Mouse (Mus musculus): Measurements from ENCODE around the gene Npm3. TPM values are rescaled to one million over a fixed set of nuclear protein-coding genes. Genes with fewer than 3 reads are reported as not detected.

Npm3 gene
- polyA plus RNA-seq, 1 experiment, result 1.3 TPM

- no peak for TF ChIP-seq TAL1 (IDR thresholded peaks at IDR 0.05; ENCODE audit: low read length)
- no peak for TF ChIP-seq GATA1 (IDR thresholded peaks at IDR 0.05; ENCODE audit: low read length)
- H3K9me3 ChIP-seq (ENCODE audit: control insufficient read depth, low read length), result no peaks in the 10 kb centered on the region
- peaks cover 49% of the 10 kb centered on the region for H3K4me1 ChIP-seq (ENCODE audit: control insufficient read depth)
- H3K36me3 ChIP-seq (ENCODE audit: control insufficient read depth), result no peaks in the 10 kb centered on the region; the same call in 1 of the 2 replicates
- H3K27me3 ChIP-seq (ENCODE audit: control insufficient read depth), result no peaks in the 10 kb centered on the region
- no peak overlapping the region for H3K4me3 ChIP-seq (replicated peaks)
Observed at GRCm38 (mm10) chr19:45788337-45788736, 38.9 kb upstream of the Npm3 start.

- Histone ChIP-seq H3K9me3 (ENCODE audit: control insufficient read depth, low read length) (no peaks in the 10 kb centered on the region), H3K4me1 (ENCODE audit: control insufficient read depth) (peaks cover 52% of the 10 kb centered on the region), H3K27me3 (ENCODE audit: control insufficient read depth) (no peaks in the 10 kb centered on the region), H3K36me3 (ENCODE audit: control insufficient read depth) (no peaks in the 10 kb centered on the region; the same call in 1 of the 2 replicates), H3K4me3 (replicated peaks) (no peak overlapping the region)
- TF ChIP-seq TAL1 (IDR thresholded peaks at IDR 0.05; ENCODE audit: low read length) (no peak), GATA1 (IDR thresholded peaks at IDR 0.05; ENCODE audit: low read length) (no peak)
Observed at GRCm38 (mm10) chr19:45787450-45787849, 38.1 kb upstream of the Npm3 start.

- Histone ChIP-seq H3K36me3 (ENCODE audit: control insufficient read depth) (peaks cover 13% of the 10 kb centered on the region), H3K27me3 (ENCODE audit: control insufficient read depth) (no peaks in the 10 kb centered on the region), H3K9me3 (ENCODE audit: control insufficient read depth, low read length) (no peaks in the 10 kb centered on the region), H3K4me3 (replicated peaks) (no peak overlapping the region), H3K4me1 (ENCODE audit: control insufficient read depth) (peaks cover 62% of the 10 kb centered on the region)
- no peak for TF ChIP-seq TAL1 (IDR thresholded peaks at IDR 0.05; ENCODE audit: low read length)
- TF ChIP-seq GATA1 (IDR thresholded peaks at IDR 0.05; ENCODE audit: low read length), result no peak
Observed at GRCm38 (mm10) chr19:45785470-45785869, 36.1 kb upstream of the Npm3 start.

GRCm38 (mm10) chr19:45783933-45784576 is 34.7 kb upstream of the Npm3 start:
- Histone ChIP-seq H3K36me3 (ENCODE audit: control insufficient read depth) (peaks cover 27% of the 10 kb centered on the region), H3K27me3 (ENCODE audit: control insufficient read depth) (no peaks in the 10 kb centered on the region), H3K4me1 (ENCODE audit: control insufficient read depth) (peaks cover 61% of the 10 kb centered on the region), H3K9me3 (ENCODE audit: control insufficient read depth, low read length) (no peaks in the 10 kb centered on the region), H3K4me3 (replicated peaks) (peak overlapping the region; percentile 100)
- no peak for TF ChIP-seq GATA1 (IDR thresholded peaks at IDR 0.05; ENCODE audit: low read length)
- TF ChIP-seq TAL1 (IDR thresholded peaks at IDR 0.05; ENCODE audit: low read length), result no peak

- no peaks in the 10 kb centered on the region for H3K9me3 ChIP-seq (ENCODE audit: control insufficient read depth, low read length)
- H3K27me3 ChIP-seq (ENCODE audit: control insufficient read depth), result no peaks in the 10 kb centered on the region
- peaks cover 58% of the 10 kb centered on the region for H3K4me1 ChIP-seq (ENCODE audit: control insufficient read depth)
- peaks cover 34% of the 10 kb centered on the region for H3K36me3 ChIP-seq (ENCODE audit: control insufficient read depth)
- TF ChIP-seq TAL1 (IDR thresholded peaks at IDR 0.05; ENCODE audit: low read length) (no peak), GATA1 (IDR thresholded peaks at IDR 0.05; ENCODE audit: low read length) (no peak)
- peak within 1 kb of the TSS; percentile 100 for H3K4me3 ChIP-seq (replicated peaks)
Observed at GRCm38 (mm10) chr19:45783181-45783932, 34.0 kb upstream of the Npm3 start, which contains the start of gene Mgea5. Gene Mgea5, minus strand, starts transcription at chr19:45783837.

GRCm38 (mm10) chr19:45782315-45783001 is 33.1 kb upstream of the Npm3 start:
- TF ChIP-seq TAL1 (IDR thresholded peaks at IDR 0.05; ENCODE audit: low read length) (no peak), GATA1 (IDR thresholded peaks at IDR 0.05; ENCODE audit: low read length) (no peak)
- H3K4me1 ChIP-seq (ENCODE audit: control insufficient read depth), result peaks cover 56% of the 10 kb centered on the region

GRCm38 (mm10) chr19:45781676-45782075 is 32.3 kb upstream of the Npm3 start:
- Histone ChIP-seq H3K4me3 (replicated peaks) (peak overlapping the region; percentile 100), H3K4me1 (ENCODE audit: control insufficient read depth) (peaks cover 51% of the 10 kb centered on the region), H3K36me3 (ENCODE audit: control insufficient read depth) (peaks cover 51% of the 10 kb centered on the region), H3K9me3 (ENCODE audit: control insufficient read depth, low read length) (no peaks in the 10 kb centered on the region), H3K27me3 (ENCODE audit: control insufficient read depth) (no peaks in the 10 kb centered on the region)
- TF ChIP-seq GATA1 (IDR thresholded peaks at IDR 0.05; ENCODE audit: low read length) (no peak), TAL1 (IDR thresholded peaks at IDR 0.05; ENCODE audit: low read length) (no peak)

More at GRCm38 (mm10) chr19:45782315-45783001, 33.1 kb upstream of the Npm3 start:
- Histone ChIP-seq H3K9me3 (ENCODE audit: control insufficient read depth, low read length) (no peaks in the 10 kb centered on the region), H3K4me3 (replicated peaks) (peak overlapping the region; percentile 100), H3K27me3 (ENCODE audit: control insufficient read depth) (no peaks in the 10 kb centered on the region), H3K36me3 (ENCODE audit: control insufficient read depth) (peaks cover 43% of the 10 kb centered on the region)

- no peaks in the 10 kb centered on the region for H3K9me3 ChIP-seq (ENCODE audit: control insufficient read depth, low read length)
- H3K36me3 ChIP-seq (ENCODE audit: control insufficient read depth), result peaks cover 63% of the 10 kb centered on the region
- peaks cover 46% of the 10 kb centered on the region for H3K4me1 ChIP-seq (ENCODE audit: control insufficient read depth)
- no peaks in the 10 kb centered on the region for H3K27me3 ChIP-seq (ENCODE audit: control insufficient read depth)
- peak overlapping the region; percentile 100 for H3K4me3 ChIP-seq (replicated peaks)
- TF ChIP-seq GATA1 (IDR thresholded peaks at IDR 0.05; ENCODE audit: low read length) (no peak), TAL1 (IDR thresholded peaks at IDR 0.05; ENCODE audit: low read length) (no peak)
Observed at GRCm38 (mm10) chr19:45780350-45780915, 31.0 kb upstream of the Npm3 start.

All from erythroblast, embryonic 14.5 days (primary cell).